Mouse (Mus musculus): ENCODE data around the gene Gm49391. TPM values are rescaled to one million over a fixed set of nuclear protein-coding genes. Genes with fewer than 3 reads are reported as not detected.
A peak's percentile ranks its signal among the peaks of the same experiment; 100 is the strongest.
"Not testable (repeated sequence)": the region's sequence is repeated elsewhere in the genome, so short reads cannot be mapped to it uniquely, and the experiment has no call there.

Gene Gm49391
- total RNA-seq (2021) (1 to 10 TPM; 3.0 to 6.3 TPM), polyA plus RNA-seq (2012; rRNA removed) (6.6 and 7.4 TPM in 2 replicates)
- long read RNA-seq, partial matches to known transcripts = 0 of 1 reads
- long read RNA-seq, other reads (novel, unspliced or antisense) = 1 of 1 reads

DNA sequence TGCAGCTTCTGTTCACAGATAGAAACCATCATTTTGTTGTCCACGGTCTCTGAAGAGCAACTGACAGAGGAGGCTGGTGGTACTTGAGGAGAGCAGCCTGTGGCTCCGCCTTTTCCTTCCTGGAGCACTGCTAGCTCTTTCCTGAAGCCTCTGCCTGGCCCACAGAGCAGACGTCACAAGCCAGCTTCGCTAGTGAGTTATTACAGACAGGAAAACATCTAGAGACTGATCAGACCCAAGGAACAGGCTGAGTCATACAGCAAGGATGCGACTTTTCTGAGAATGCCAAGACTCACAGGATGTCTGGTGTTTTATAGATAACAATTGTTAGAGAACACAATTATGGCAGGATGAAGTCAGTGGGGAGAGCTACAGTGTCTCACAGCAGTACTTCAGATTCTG is at the start of gene Gm49391, which contains the start of gene Ctla2a:
Gm49391 (minus strand) TSS at position 72 of the 402 bp plus-strand sequence.
Ctla2a (minus strand) TSS at position 126 of the 402 bp plus-strand sequence.
- H3K4me1 ChIP-seq (ENCODE audit: control insufficient read depth, insufficient read depth, low read length) = peaks cover 2% of the 10 kb centered on the region
- no peak within 1 kb of the TSS for H3K9ac ChIP-seq (ENCODE audit: low read depth, low read length)
- no peaks in the 10 kb centered on the region for H3K79me2 ChIP-seq (replicated peaks; ENCODE audit: control insufficient read depth, insufficient read depth, low read length)
- no peaks in the 10 kb centered on the region; the same call in 1 of the 2 replicates for H3K36me3 ChIP-seq (ENCODE audit: control insufficient read depth, insufficient read depth, low read length)
- TF ChIP-seq EP300 (IDR thresholded peaks at IDR 0.05; ENCODE audit: insufficient read depth, low read depth, low read length) (peak; percentile 78; the same call in 1 of the 2 replicates), CTCF (IDR thresholded peaks at IDR 0.05) (no peak), POLR2A (IDR thresholded peaks at IDR 0.05; ENCODE audit: insufficient read depth, low read depth, low read length) (peak; percentile 76)
- peak within 1 kb of the TSS; percentile 84 for H3K27ac ChIP-seq
- peak; percentile 42 to 78 for DNase-seq
- peak within 1 kb of the TSS; percentile 48 for H3K4me3 ChIP-seq
- H3K27me3 ChIP-seq (ENCODE audit: control insufficient read depth, insufficient read depth, low read length) = no peaks in the 10 kb centered on the region
- 22% methylated on average over 5 of the region's 5 CpGs for WGBS
- intact Hi-C loops (cut with DNase I) = loop anchor here (1.0 kb wide), 2 partner anchors 38 to 88 kb away; no protein-coding TSS in a partner anchor

DNA sequence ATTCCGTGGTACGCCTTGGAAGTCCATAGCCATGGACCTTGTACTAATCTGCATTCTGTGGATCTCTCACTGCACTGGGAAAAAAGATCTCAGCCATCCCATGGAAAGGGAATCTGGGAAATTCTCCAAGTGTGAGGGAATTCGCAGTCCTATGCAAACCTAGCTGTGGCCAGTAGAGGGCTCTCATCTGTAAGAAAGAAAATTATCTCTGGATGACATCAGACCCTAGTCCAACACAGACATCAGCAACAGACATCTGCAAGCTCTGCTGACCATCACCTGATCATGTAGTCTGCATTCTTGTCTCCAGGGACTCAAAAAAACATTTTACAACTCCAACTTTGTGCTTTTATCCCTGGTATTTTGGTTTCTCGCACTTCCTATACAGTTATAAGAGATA is 35.9 kb upstream of the Gm49391 start:
- H3K27ac ChIP-seq; H3K36me3 ChIP-seq (ENCODE audit: control insufficient read depth, insufficient read depth, low read length); intact Hi-C loops (cut with DNase I); H3K4me3 ChIP-seq; H3K27me3 ChIP-seq (ENCODE audit: control insufficient read depth, insufficient read depth, low read length); H3K4me1 ChIP-seq (ENCODE audit: control insufficient read depth, insufficient read depth, low read length); H3K79me2 ChIP-seq (replicated peaks; ENCODE audit: control insufficient read depth, insufficient read depth, low read length); H3K9ac ChIP-seq (ENCODE audit: low read depth, low read length); DNase-seq: not testable (repeated sequence)
- WGBS = 55% methylated on average over 4 of the region's 4 CpGs
- TF ChIP-seq CTCF (IDR thresholded peaks at IDR 0.05) = peak; percentile 40

DNA sequence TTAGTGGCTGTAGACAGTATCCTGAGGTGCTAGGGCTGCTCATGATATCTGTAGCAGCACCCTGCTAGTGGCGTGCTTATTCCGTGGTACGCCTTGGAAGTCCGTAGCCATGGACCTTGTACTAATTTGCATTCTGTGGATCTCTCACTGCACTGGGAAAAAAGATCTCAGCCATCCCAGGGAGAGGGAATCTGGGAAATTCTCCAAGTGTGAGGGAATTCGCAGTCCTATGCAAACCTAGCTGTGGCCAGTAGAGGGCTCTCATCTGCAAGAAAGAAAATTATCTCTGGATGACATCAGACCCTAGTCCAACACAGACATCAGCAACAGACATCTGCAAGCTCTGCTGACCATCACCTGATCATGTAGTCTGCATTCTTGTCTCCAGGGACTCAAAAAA is 27.6 kb upstream of the Gm49391 start:
- intact Hi-C loops (cut with DNase I) = loop anchor here (1.0 to 5.0 kb wide), 2 partner anchors 67 to 117 kb away; partner anchors contain the start of gene Ctla2b
- not testable (repeated sequence) for DNase-seq; H3K4me1 ChIP-seq (ENCODE audit: control insufficient read depth, insufficient read depth, low read length); H3K79me2 ChIP-seq (replicated peaks; ENCODE audit: control insufficient read depth, insufficient read depth, low read length); H3K27me3 ChIP-seq (ENCODE audit: control insufficient read depth, insufficient read depth, low read length); H3K4me3 ChIP-seq; H3K9ac ChIP-seq (ENCODE audit: low read depth, low read length); H3K27ac ChIP-seq; H3K36me3 ChIP-seq (ENCODE audit: control insufficient read depth, insufficient read depth, low read length)
- TF ChIP-seq CTCF (IDR thresholded peaks at IDR 0.05) = peak; percentile 44
- WGBS = 19% methylated on average over 5 of the region's 5 CpGs

GRCm38 (mm10) chr13:60961706-60962105 is 25.3 kb upstream of the Gm49391 start:
- Histone ChIP-seq H3K4me3 (no peak overlapping the region), H3K9ac (ENCODE audit: low read depth, low read length) (no peak overlapping the region), H3K27me3 (ENCODE audit: control insufficient read depth, insufficient read depth, low read length) (no peaks in the 10 kb centered on the region), H3K4me1 (ENCODE audit: control insufficient read depth, insufficient read depth, low read length) (no peaks in the 10 kb centered on the region), H3K36me3 (ENCODE audit: control insufficient read depth, insufficient read depth, low read length) (no peaks in the 10 kb centered on the region), H3K27ac (peak overlapping the region; percentile 20; the same call in 1 of the 2 replicates), H3K79me2 (replicated peaks; ENCODE audit: control insufficient read depth, insufficient read depth, low read length) (no peaks in the 10 kb centered on the region)
- DNase-seq = peak in 1 of 2 experiments; percentile 15
- TF ChIP-seq EP300 (IDR thresholded peaks at IDR 0.05; ENCODE audit: insufficient read depth, low read depth, low read length) = no peak
- peak; percentile 9; the same call in 1 of the 2 replicates for TF ChIP-seq CTCF (IDR thresholded peaks at IDR 0.05)
- intact Hi-C loops (cut with DNase I) = loop anchor here (5.0 kb wide), 1 partner anchor 114 kb away; no protein-coding TSS in a partner anchor
- WGBS = 66% methylated on average over 5 of the region's 5 CpGs

DNA sequence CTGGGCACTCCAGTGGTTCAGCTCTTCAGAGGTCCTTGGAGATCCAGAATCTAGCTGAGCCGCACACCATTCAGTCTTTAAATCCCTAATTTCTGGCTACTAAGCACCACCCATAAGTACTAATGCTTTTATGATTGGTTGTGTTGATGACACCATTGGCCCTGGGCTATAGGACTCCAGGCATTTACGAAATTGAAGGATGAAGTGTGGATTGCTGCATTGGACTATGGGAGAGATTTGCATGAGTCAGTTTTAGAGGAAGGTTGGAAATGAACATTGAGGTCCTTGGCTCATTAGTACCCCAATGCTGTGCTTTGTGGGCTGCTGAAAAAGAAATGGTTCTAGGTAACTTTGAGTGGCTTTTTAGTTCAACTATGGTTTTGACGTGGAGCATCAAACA is 5.5 kb upstream of the Gm49391 start, which contains the start of gene Tpbpa:
Tpbpa (minus strand) TSS at position 101 of the 400 bp plus-strand sequence.
- H3K27me3 ChIP-seq (ENCODE audit: control insufficient read depth, insufficient read depth, low read length); H3K9ac ChIP-seq (ENCODE audit: low read depth, low read length); H3K4me3 ChIP-seq; intact Hi-C loops (cut with DNase I); H3K4me1 ChIP-seq (ENCODE audit: control insufficient read depth, insufficient read depth, low read length); H3K36me3 ChIP-seq (ENCODE audit: control insufficient read depth, insufficient read depth, low read length); H3K79me2 ChIP-seq (replicated peaks; ENCODE audit: control insufficient read depth, insufficient read depth, low read length); H3K27ac ChIP-seq; DNase-seq: not testable (repeated sequence)
- 73% methylated on average over 3 of the region's 3 CpGs for WGBS

- DNase-seq; H3K27me3 ChIP-seq (ENCODE audit: control insufficient read depth, insufficient read depth, low read length); H3K79me2 ChIP-seq (replicated peaks; ENCODE audit: control insufficient read depth, insufficient read depth, low read length); intact Hi-C loops (cut with DNase I); H3K4me1 ChIP-seq (ENCODE audit: control insufficient read depth, insufficient read depth, low read length); H3K36me3 ChIP-seq (ENCODE audit: control insufficient read depth, insufficient read depth, low read length); H3K9ac ChIP-seq (ENCODE audit: low read depth, low read length): not testable (repeated sequence)
- 61% methylated on average over 2 of the region's 2 CpGs for WGBS
- H3K27ac ChIP-seq = peak within 1 kb of the TSS; percentile 84
- H3K4me3 ChIP-seq = peak within 1 kb of the TSS; percentile 48
These were observed 881 bp downstream of the Gm49391 start, which contains the start of gene Gm49393 for GRCm38 (mm10) chr13:60935490-60935889. TSS of gene Gm49393 (minus strand) at chr13:60935590.

DNA sequence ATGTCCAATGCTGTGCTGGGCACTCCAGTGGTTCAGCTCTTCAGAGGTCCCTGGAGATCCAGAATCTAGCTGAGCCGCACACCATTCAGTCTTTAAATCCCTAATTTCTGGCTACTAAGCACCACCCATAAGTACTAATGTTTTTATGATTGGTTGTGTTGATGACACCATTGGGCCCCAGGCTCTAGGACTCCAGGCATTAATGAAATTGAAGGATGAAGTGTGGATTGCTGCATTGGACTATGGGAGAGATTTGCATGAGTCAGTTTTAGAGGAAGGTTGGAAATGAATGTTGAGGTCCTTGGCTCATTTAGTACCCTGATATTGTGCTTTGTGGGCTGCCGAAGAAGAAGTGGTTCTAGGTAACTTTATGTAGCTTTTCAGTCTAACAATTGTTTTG is 31.6 kb downstream of the Gm49391 start, which contains the start of gene Tpbpb:
Tpbpb (minus strand) TSS at position 101 of the 400 bp plus-strand sequence.
- H3K36me3 ChIP-seq (ENCODE audit: control insufficient read depth, insufficient read depth, low read length); H3K79me2 ChIP-seq (replicated peaks; ENCODE audit: control insufficient read depth, insufficient read depth, low read length); DNase-seq; intact Hi-C loops (cut with DNase I); H3K9ac ChIP-seq (ENCODE audit: low read depth, low read length); H3K27ac ChIP-seq; H3K4me1 ChIP-seq (ENCODE audit: control insufficient read depth, insufficient read depth, low read length); H3K27me3 ChIP-seq (ENCODE audit: control insufficient read depth, insufficient read depth, low read length); H3K4me3 ChIP-seq: not testable (repeated sequence)
- 75% methylated on average over 2 of the region's 2 CpGs for WGBS
